Mouse (Mus musculus) embryo, embryonic 11.5 days (tissue): Measurements from ENCODE around the gene Sipa1l1.
"Not testable (repeated sequence)": the region's sequence is repeated elsewhere in the genome, so short reads cannot be mapped to it uniquely, and the experiment has no call there.

Experiments used
- DNase-seq: peaks from one replicate; pipeline ENCODE4 v3.0.0-alpha.2; 2012; ENCODE audit warnings: low read depth, low spot score

The Sipa1l1 gene

DNA sequence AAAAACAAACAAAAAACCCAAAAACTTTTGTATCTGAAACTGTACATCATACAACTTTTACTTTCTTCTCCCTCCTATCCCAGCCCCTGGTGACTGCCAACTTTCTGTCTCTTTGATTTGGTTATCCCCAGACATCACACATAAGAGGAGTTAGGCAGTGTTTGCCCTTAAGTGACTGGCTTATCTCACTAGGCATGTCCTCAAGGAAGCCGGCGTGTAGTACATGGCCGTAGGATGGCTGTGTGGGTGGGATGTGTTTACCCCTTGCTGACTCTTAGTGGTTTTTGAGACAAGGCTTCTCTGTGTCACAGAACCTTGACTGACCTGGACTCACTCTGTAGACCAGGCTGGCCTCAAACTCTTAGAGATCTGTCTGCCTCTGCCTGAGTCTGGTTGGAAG lies 6.6 kb downstream of the Sipa1l1 start:
- no peak for DNase-seq

DNA sequence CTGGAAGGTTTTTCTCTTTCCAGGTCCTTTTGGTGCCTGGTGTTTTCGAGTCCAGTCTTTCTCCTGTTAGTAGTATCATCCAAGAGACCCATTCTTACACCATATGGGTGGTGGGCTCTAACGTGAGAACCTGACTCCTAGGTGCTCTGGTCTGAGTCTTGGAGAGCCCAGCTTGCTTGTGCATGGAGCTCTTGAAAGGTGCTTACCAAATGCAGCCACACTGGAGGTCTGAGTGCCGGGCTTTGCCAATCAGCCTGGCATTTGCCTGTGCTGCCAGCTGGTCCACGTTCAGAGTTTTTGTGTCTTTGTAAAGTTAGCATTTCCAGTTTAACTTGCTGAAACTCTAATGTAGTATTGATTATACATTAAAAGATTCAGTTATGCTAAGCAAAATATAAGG lies 9.5 kb downstream of the Sipa1l1 start:
- no peak for DNase-seq

DNA sequence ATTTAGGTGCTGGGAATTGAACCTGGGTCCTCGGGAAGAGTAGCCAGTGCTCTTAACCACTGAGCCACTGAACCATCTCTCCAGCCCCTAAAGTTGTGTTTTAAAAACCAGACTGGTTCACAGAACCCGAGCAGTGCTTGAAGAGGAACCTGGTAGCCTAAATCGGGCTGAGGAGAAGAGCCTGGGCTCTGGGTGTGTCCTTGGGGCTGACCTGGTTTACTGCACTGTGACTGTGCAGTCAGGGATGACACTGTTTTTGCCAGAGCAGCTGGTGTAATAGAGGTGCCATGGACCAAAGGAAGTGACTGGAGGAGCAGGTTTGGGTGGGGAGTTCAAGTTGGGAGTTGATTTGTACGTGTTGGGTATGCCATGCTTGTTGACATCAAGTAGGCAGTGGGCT lies 10.5 kb downstream of the Sipa1l1 start:
- DNase-seq: no peak

DNA sequence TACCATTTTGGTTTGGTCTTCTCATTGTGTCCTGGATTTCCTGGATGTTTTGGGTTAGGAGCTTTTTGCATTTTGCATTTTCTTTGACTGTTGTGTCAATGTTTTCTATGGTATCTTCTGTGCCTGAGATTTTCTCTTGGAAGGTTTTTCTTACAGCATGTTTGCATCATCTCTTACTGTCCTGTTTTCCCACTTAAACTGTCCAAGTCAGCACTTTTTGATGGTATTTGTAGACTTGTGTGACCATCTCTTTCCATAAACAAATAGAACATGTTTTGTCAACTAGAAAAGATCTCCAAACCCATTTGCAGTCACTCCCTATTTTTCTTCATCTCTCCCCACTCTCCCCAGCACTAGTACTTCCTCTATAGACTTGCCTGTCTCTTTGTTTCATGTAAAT lies 17.0 kb downstream of the Sipa1l1 start:
- DNase-seq: not testable (repeated sequence)

DNA sequence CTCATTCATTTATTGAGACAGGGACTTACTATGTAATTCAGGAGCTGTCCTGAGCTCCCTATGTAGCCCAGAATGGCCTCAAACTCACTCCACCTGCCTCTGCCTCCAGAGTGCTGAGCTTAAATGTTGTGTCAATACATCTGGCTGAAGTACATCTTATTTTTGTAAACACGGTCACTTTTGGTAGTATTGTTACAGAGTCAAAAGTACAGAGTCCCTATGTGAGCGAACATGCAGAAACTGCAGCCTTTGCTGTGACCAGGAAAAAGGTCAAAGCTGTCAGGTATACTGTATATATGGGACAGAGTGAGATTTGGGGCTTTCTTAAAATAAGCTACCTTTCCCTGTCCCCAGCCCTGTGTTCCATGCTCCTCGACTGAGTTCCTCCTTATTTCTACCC lies 17.6 kb downstream of the Sipa1l1 start:
- no peak for DNase-seq

DNA sequence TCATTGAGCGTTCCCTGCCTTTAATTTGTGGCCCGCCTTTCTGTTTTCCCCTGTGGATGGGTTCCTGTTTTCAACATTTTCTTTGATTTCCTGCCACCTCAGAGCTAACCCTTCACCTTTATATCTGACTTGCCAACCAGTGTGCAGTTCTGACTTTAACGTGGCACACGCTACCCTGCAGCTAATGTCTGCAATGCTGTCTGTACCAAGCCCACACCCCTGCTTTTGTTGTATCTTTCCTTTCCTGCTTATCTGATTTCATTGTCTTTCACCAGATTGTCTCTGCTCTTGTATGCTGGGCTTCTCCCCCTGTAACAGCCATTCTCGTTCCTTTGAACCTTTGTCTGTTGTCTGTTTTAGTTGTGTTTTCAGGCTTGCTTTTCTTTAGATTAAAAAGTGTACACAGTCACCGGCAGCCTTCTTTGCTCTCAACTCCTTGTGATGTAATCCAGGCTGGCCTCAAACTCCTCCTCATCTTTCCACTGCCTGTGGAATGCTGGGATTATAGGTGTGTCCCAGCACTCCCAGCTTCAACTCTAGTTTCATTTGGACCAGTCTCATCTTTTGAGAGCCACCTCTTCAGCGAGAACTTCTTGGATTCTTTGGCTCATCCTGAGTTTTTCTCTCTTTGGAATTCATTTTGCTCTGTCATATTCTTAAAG lies 18.2 kb downstream of the Sipa1l1 start:
- no peak for DNase-seq

DNA sequence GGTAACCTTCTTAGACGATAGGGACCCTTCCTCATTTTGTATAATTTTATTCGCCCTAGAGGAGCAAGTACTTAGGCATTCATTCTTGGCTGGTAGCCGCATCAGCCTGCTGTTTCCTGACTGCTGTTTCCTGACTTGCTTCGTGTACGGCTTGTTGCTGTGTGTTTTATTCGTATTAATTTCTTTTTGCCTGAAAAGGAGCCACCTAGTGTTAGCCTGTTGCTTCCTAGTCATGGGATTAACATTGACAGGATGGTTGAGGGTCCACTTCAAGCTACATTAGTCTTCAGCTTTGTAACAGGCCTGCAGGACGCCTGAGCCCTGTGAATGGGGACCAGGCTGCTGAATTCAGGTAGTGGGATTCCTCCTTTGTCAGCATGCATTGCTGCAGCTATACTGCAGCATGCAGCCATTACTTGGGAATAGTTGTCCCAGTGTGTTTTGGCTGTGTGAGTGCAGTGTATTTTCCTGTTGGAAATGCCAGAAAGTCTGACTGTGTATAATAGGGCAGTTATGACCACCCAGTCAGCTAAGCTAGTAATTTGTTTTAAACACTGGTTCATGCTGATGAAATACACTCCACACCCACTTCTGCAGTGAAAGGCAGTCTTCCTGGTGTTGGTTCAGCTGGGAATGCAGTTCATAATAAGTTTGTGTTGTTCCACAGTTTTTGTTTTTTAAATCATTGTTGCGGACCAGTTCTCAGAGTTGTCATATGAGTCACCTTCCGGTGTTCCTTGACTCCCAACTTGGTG lies 19.4 kb downstream of the Sipa1l1 start:
- no peak for DNase-seq

DNA sequence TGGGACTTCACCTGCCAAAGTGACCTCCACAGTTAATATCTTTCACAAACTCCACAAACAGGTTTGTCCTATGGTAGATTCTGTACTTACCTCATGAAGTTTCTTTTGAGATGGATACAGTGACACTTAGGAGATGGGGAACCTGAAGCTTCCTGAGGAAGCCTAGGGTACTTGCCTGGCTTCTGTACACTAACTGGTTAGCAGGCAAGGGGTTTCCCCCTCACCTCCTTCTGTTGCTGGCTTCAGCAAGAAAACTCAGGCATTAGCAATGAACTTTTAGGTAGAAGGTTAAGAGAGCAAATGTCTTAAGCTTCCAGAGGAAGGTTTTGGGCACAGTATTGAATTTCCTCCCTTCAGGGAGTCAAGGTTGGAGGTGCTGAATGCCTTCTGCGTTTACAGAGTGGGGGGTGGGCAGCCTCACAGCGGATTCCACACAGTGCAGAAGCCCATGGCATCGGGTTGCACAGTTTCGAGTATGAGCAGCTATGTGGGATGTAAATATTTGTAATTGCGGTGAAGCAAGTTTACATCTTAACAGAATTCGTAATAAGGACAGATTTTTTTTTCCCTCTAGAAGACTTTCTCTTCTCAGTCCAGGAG lies 20.1 kb downstream of the Sipa1l1 start:
- no peak for DNase-seq

DNA sequence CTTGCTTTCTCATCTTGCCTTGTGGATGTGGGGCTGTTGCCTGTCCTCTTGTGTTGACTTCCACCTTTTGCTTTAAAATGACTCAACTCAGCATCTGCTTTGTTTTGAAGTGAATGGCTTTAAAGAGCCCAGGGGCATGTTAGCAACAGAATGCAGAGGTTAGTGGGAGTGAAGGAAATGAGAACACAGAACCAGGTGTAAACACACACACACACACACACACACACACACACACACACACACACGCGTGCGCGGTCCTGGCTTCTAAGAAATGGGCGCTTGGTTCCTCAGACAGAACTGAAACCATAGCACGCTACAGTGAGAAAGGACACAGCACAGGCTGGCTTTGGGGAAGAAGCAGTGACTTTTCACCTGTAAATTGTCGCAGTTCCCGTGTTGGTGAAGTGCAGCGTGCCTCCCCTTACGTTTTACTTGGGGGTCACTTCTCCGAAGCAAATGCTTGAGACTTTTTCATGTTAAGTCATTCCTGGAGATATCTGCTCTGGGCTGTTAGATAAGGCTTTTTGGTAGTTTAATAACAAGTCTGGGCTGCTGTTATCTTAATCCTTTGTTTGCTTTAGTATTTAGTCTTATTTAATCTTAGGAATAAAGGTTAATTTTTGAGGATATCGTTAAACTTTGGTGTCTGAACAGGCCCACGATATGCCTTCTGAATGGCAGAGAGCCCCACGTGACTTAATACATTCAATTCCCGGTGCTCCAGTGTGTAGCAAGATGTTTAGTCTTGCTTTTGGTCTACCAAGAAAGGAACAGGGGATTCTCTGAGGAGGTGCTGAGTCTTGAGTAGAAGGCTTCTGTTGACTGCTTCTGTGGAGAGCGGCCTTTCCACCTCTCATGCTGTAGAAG lies 20.8 kb downstream of the Sipa1l1 start:
- DNase-seq: no peak

DNA sequence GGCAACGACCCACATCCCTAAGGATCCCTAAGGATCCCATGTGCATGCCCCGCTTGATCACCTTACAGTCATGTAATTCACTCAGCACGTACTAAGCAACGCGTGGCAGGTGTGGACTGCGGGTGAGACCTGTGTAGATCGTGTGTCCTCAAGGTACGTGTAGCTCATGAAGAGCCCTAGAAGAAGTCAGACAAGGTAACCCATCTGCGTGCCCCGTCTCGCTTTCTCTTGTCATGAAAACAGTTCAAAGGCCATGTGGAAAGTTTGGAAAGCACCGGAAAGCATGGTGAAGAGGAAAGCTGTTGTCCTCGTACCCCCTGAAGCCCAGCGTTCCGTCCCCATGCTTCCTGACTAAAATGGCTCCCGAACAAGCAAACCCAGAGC lies 21.5 kb downstream of the Sipa1l1 start:
- DNase-seq: no peak

DNA sequence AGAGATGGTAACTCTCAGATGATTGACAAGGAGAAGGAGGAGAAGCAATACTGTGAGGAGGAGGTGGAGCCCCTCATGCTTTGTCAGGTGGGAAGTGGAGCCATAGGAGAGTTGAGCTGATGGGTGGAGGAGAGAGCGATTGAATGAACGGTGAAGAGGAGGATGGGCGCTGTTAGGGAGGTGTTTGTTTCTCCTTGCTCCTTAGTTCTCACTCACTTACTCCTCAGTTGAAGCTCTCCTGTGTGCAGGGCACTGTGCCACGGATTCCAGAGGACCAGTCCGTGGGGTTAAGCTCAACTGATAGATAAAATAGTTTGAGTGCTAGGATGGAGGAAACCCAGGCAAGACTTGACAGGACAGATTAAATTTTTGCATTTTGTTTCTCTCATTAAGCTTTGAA lies 22.6 kb downstream of the Sipa1l1 start:
- DNase-seq: no peak

DNA sequence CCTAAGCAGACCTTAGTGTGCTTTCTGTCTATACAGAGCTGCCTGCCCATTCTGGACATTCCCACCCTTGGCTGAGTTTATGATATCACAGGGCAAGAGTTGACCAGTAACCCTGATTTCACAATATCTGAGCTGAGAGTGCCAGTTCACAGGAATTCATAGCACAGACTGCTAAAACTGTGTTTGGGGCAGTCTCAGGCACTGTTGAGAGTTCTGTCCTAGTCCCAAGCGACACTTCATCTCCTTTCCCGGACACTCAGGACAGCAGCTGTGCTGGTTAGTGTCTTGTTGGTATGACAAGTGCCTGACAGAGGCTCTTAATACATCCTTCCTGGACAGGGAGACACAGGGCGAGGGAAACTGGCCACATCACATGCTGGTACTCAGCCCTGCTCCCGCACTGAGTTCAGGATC lies 23.5 kb downstream of the Sipa1l1 start:
- DNase-seq: no peak

DNA sequence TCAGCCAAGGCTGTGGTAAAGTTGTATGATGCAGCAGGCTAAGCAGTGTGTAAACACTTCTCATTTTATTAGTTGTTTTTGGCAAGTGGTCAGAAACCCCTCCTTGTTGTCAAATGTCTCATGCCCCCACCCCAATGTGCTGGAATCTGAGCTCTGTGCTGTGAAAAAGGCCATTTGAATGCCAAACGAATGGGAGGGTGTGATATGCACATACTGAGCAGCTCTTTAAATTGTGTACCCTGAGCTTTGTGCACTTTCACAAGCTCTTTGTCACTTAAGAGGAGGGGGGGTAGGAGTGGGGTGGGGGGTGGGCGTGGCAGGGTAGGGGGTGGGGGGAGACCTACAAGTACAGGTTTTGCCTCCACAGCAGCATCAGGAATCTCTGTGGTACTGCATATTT lies 24.4 kb downstream of the Sipa1l1 start:
- DNase-seq: no peak

DNA sequence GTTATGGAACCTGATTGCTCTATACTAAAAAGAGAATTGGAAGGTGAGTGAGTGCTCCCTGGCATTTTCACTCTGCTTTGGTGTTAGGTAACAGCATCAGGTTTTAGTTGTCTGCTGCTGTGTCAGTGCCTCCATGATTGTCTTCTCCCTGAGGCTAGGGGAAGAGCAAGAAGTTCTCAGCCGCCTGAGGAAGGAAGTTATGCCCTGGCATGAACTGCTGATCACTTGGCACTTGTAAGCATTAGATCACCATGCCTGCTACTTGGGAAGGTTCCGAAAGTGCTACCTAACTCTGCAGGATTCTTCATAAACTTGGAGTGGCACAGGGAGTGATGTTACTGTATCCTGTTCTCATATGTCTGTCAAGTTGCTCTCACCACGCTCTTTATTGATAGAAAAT lies 25.8 kb downstream of the Sipa1l1 start:
- no peak for DNase-seq

DNA sequence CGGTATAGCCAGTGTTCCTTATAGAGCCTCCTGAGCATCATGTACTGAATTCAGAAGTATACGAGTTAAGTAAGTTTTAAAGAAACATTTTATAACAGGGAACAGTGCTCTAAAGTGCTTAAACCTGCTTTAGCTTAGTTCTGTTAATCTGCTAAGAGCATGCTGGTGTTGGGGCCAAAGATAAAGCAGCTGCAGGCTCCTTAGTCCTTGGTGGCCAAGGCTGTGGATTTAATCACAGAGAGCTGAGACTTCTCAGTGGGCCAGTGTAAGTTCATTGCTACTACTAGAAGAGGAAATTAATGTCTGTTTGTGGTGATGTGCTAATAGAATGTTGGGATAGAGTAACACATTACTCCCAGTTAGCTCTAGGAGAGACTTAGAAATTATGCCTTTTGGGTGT lies 27.1 kb downstream of the Sipa1l1 start:
- DNase-seq: no peak

DNA sequence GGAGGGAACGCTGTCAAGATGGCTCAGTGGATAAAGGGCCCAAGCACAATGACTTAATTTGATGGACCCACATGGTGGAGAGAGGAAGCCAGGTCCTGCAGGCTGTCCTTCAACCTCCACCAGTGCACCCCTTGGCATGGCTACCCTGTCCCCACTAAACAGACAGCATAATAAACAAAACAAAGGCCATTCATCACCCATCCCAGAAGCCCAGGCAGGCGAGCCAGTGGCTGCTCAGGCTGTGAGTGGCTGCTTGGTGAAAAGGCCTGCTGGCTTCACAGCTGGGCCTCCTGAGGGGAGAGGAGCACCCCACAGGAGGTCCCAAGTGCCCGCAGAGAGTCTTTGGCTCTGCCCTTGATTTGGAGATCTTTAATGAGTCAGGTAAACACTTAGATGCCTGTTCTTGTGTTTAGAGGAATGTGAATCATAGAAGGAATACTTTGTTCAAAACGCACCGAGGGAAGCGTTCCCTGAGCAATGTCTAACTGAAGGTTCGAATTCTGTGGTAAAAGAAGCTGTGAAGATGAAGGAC lies 27.6 kb downstream of the Sipa1l1 start:
- no peak for DNase-seq

DNA sequence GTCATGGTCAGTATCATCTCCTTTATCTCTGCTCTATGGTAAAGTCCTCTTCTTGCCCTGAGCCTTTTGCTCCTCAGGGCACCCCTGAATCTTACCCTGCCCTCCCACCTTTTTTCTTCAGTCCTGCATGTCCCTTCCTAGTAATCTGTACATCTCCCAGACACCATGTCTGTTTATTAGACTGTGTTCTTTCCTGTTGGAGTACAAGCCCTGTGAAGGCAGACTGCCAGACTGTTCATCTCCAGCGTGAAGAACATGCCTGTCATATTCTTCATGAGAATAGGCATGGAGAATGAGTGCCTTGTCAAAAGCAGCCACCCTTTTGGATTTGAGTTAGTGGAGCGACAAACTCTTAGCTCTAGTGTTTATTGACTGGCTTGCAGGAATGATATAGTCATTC lies 28.1 kb downstream of the Sipa1l1 start:
- no peak for DNase-seq

DNA sequence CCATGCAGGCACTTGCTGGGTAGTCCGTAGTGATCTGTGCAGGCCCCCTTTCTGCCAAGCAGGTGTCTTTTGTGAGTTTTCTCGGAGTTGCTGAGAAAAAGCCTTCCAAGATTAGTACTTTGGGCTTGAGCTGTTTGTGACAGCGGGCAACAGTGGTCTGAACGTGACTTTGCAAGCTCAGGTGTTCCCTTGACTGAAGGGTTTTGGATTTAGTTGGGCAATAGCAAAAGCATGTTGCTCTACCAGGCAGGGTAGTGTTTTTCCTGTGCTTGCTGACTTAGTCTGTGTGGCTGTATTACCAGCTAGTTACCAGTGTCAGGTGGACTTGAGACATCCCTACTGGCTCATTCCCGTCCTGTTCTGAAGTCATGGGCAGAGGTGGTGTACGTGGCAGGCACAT lies 30.2 kb downstream of the Sipa1l1 start:
- no peak for DNase-seq

DNA sequence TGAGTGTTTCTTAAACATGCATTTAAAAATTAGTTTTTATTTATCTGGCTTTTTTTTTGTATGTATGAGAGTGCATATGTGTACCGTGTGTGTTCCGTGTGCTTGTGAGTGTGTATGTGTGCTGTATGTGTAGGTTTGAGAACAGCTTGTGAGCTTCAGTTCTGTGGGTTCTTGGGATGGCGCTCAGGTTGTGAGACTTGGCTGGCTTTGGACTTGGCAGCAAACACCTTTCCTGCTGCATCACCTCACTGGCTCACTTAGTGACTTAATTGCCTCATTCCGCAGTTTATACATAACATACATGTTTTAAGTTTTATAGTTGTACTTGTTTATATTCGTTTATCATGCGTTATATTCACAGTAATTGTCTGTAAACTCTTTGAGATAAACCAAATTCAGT lies 35.0 kb downstream of the Sipa1l1 start:
- DNase-seq: no peak

DNA sequence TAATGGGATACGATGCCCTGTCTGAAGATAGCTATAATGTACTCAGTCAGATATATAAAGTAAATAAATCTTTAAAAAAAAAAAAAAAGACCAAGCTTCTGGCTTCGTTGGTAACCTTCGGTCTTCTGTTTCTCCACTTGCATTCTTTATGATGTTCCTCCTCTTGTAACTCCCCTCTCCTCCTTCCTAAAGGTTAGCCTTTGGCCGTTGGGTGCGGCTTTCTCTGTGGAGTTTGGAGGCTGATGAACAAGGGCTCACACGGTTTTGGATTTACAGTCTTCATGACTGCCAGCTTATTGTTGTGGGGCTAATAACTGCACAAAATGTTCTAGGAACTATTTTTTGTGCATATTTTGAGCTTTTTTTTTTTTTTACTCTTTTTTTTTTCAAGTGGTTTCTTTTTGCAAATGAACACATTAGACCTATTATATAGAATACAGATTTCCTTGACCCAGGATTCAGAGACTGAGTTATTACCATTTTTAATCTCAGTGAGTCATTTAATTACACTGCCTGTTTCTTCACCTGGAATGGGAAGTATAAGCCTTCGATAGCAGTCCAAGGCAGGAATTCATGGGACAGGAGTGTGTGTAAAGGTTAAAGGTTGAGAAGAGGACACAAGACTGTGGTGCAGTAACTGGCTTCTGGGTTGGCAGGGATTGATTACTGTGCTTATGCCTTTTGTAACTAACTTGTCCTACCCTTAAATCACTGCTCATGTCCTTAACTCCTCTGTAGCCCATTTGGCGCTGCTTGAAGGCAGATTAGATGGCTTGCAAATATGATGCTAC lies 37.9 kb downstream of the Sipa1l1 start:
- DNase-seq: no peak

DNA sequence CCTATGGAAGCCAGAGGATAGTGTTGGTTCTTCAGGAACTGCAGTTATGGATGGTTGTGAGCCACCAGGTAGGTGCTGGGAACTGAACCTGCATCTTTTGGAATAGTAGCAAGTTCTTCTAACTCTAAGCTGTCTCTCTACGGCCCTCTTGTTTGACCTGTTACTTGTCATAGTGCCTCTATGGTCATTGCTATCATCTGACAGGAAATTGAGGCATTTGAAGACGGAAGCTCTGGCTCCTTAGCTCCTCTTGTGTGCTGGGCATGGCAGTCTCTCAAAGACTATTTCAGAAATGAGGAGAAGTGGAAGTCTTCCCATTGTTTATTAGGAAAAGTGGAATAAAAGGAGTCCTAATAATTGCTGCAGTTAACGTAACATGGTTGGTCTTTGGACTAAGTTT lies 38.9 kb downstream of the Sipa1l1 start:
- DNase-seq: no peak
